Mouse (Mus musculus): ENCODE measurements around the gene Dmrt1. TPM values are rescaled to one million over a fixed set of nuclear protein-coding genes. Genes with fewer than 3 reads are reported as not detected.

The Dmrt1 gene
- polyA plus RNA-seq, 1 experiment, result 9.7 TPM

- Histone ChIP-seq H3K27me3 (ENCODE audit: control insufficient read depth, insufficient read depth, low read length) (no peaks in the 10 kb centered on the region), H3K4me1 (ENCODE audit: control insufficient read depth, insufficient read depth, low read length) (0 out of 2 replicates have a peak, but pooled peaks cover 3% of the 10 kb centered on the region), H3K36me3 (ENCODE audit: control insufficient read depth, insufficient read depth, low read length) (no peaks in the 10 kb centered on the region), H3K27ac (ENCODE audit: control insufficient read depth, insufficient read depth, low read depth, low read length) (no peak overlapping the region), H3K4me3 (ENCODE audit: control insufficient read depth, low read depth, low read length) (no peak overlapping the region)
- TF ChIP-seq POLR2A (IDR thresholded peaks at IDR 0.05; ENCODE audit: control insufficient read depth, low read depth, low read length), result no peak
- no peak for TF ChIP-seq CTCF (IDR thresholded peaks at IDR 0.05; ENCODE audit: control insufficient read depth, insufficient read depth, insufficient replicate concordance, low read depth, low read length)
These were observed 20.3 kb downstream of the Dmrt1 start for GRCm38 (mm10) chr19:25525726-25526125.

- Histone ChIP-seq H3K27me3 (ENCODE audit: control insufficient read depth, insufficient read depth, low read length) (no peaks in the 10 kb centered on the region), H3K27ac (ENCODE audit: control insufficient read depth, insufficient read depth, low read depth, low read length) (no peak overlapping the region), H3K4me3 (ENCODE audit: control insufficient read depth, low read depth, low read length) (no peak overlapping the region), H3K36me3 (ENCODE audit: control insufficient read depth, insufficient read depth, low read length) (no peaks in the 10 kb centered on the region), H3K4me1 (ENCODE audit: control insufficient read depth, insufficient read depth, low read length) (0 out of 2 replicates have a peak, but pooled peaks cover 3% of the 10 kb centered on the region)
- TF ChIP-seq POLR2A (IDR thresholded peaks at IDR 0.05; ENCODE audit: control insufficient read depth, low read depth, low read length) (no peak), CTCF (IDR thresholded peaks at IDR 0.05; ENCODE audit: control insufficient read depth, insufficient read depth, insufficient replicate concordance, low read depth, low read length) (no peak)
These were observed 24.3 kb downstream of the Dmrt1 start for GRCm38 (mm10) chr19:25529673-25530072.

GRCm38 (mm10) chr19:25545714-25546340 lies 40.4 kb downstream of the Dmrt1 start:
- Histone ChIP-seq H3K4me3 (ENCODE audit: control insufficient read depth, low read depth, low read length) (no peak overlapping the region), H3K27ac (ENCODE audit: control insufficient read depth, insufficient read depth, low read depth, low read length) (no peak overlapping the region), H3K36me3 (ENCODE audit: control insufficient read depth, insufficient read depth, low read length) (no peaks in the 10 kb centered on the region), H3K4me1 (ENCODE audit: control insufficient read depth, insufficient read depth, low read length) (no peaks in the 10 kb centered on the region), H3K27me3 (ENCODE audit: control insufficient read depth, insufficient read depth, low read length) (no peaks in the 10 kb centered on the region)
- TF ChIP-seq POLR2A (IDR thresholded peaks at IDR 0.05; ENCODE audit: control insufficient read depth, low read depth, low read length), result no peak
- TF ChIP-seq CTCF (IDR thresholded peaks at IDR 0.05; ENCODE audit: control insufficient read depth, insufficient read depth, insufficient replicate concordance, low read depth, low read length), result no peak

- Histone ChIP-seq H3K4me1 (ENCODE audit: control insufficient read depth, insufficient read depth, low read length) (no peaks in the 10 kb centered on the region), H3K27ac (ENCODE audit: control insufficient read depth, insufficient read depth, low read depth, low read length) (no peak overlapping the region), H3K27me3 (ENCODE audit: control insufficient read depth, insufficient read depth, low read length) (no peaks in the 10 kb centered on the region), H3K4me3 (ENCODE audit: control insufficient read depth, low read depth, low read length) (no peak overlapping the region), H3K36me3 (ENCODE audit: control insufficient read depth, insufficient read depth, low read length) (no peaks in the 10 kb centered on the region)
- no peak for TF ChIP-seq POLR2A (IDR thresholded peaks at IDR 0.05; ENCODE audit: control insufficient read depth, low read depth, low read length)
- TF ChIP-seq CTCF (IDR thresholded peaks at IDR 0.05; ENCODE audit: control insufficient read depth, insufficient read depth, insufficient replicate concordance, low read depth, low read length), result no peak
These were observed 41.7 kb downstream of the Dmrt1 start for GRCm38 (mm10) chr19:25547086-25547643.

- no peak for TF ChIP-seq POLR2A (IDR thresholded peaks at IDR 0.05; ENCODE audit: control insufficient read depth, low read depth, low read length)
- no peak for TF ChIP-seq CTCF (IDR thresholded peaks at IDR 0.05; ENCODE audit: control insufficient read depth, insufficient read depth, insufficient replicate concordance, low read depth, low read length)
- no peak overlapping the region for H3K4me3 ChIP-seq (ENCODE audit: control insufficient read depth, low read depth, low read length)
- H3K4me1 ChIP-seq (ENCODE audit: control insufficient read depth, insufficient read depth, low read length), result no peaks in the 10 kb centered on the region
- H3K27ac ChIP-seq (ENCODE audit: control insufficient read depth, insufficient read depth, low read depth, low read length), result no peak overlapping the region
- no peaks in the 10 kb centered on the region for H3K36me3 ChIP-seq (ENCODE audit: control insufficient read depth, insufficient read depth, low read length)
- H3K27me3 ChIP-seq (ENCODE audit: control insufficient read depth, insufficient read depth, low read length), result no peaks in the 10 kb centered on the region
These were observed 44.9 kb downstream of the Dmrt1 start for GRCm38 (mm10) chr19:25550346-25550745.

GRCm38 (mm10) chr19:25551053-25551452 lies 45.6 kb downstream of the Dmrt1 start:
- TF ChIP-seq POLR2A (IDR thresholded peaks at IDR 0.05; ENCODE audit: control insufficient read depth, low read depth, low read length) (no peak), CTCF (IDR thresholded peaks at IDR 0.05; ENCODE audit: control insufficient read depth, insufficient read depth, insufficient replicate concordance, low read depth, low read length) (no peak)
- Histone ChIP-seq H3K27me3 (ENCODE audit: control insufficient read depth, insufficient read depth, low read length) (no peaks in the 10 kb centered on the region), H3K4me3 (ENCODE audit: control insufficient read depth, low read depth, low read length) (no peak overlapping the region)

GRCm38 (mm10) chr19:25564430-25564829 lies 59.0 kb downstream of the Dmrt1 start:
- TF ChIP-seq POLR2A (IDR thresholded peaks at IDR 0.05; ENCODE audit: control insufficient read depth, low read depth, low read length), result no peak
- TF ChIP-seq CTCF (IDR thresholded peaks at IDR 0.05; ENCODE audit: control insufficient read depth, insufficient read depth, insufficient replicate concordance, low read depth, low read length), result no peak
- Histone ChIP-seq H3K36me3 (ENCODE audit: control insufficient read depth, insufficient read depth, low read length) (no peaks in the 10 kb centered on the region), H3K4me3 (ENCODE audit: control insufficient read depth, low read depth, low read length) (no peak overlapping the region), H3K27ac (ENCODE audit: control insufficient read depth, insufficient read depth, low read depth, low read length) (no peak overlapping the region), H3K4me1 (ENCODE audit: control insufficient read depth, insufficient read depth, low read length) (no peaks in the 10 kb centered on the region), H3K27me3 (ENCODE audit: control insufficient read depth, insufficient read depth, low read length) (no peaks in the 10 kb centered on the region)

More at GRCm38 (mm10) chr19:25551053-25551452, 45.6 kb downstream of the Dmrt1 start:
- no peaks in the 10 kb centered on the region for H3K36me3 ChIP-seq (ENCODE audit: control insufficient read depth, insufficient read depth, low read length)
- H3K27ac ChIP-seq (ENCODE audit: control insufficient read depth, insufficient read depth, low read depth, low read length), result no peak overlapping the region
- no peaks in the 10 kb centered on the region for H3K4me1 ChIP-seq (ENCODE audit: control insufficient read depth, insufficient read depth, low read length)

All from testis, adult 2 months (tissue).